ENCODE assay signal across 9 mouse cellular contexts in the genomic region with DNA sequence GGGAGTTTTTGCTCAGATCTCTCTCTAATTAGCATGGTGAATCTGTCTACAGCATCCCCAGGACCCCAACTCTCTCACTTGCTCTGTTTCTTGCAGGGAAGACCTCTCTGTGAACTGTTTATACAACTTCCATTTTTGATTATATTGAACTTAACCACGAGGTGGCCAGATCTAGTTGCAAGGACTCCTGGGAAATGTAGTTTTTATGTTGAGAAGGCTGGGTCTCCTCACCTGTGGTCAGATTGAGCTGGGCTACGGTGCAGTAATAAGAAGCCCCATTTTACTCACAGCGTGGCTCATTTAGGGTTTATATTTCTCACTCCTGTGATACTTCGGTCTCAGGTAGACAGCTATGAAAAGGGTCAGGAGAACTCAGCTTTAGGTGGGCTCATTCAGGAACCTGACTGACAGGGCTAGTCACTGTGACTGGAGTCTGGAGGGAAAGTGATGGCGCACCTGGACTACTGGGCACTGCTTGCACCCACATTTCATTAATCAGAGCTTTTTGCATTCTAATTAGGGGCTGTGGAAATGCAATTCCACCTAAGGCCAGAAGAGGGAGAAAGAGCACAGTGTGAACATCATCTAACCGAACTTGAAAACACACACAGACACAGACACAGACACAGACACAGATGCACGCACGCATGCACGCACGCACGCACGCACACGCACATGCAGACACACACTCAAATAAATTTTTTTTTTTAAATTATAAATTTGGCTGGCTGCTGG. TPM values are rescaled to one million over a fixed set of nuclear protein-coding genes. Genes with fewer than 3 reads are reported as not detected.
DNase-seq lines count a peak whose midpoint lies in the region; ATAC-seq and TF ChIP-seq lines count a peak whose summit lies in the region.
"Had no signal": no experiment of that assay in that cellular context is flagged by ENCODE, and none has a peak within 500 bp of the region (broad histone marks: within the 10 kb centered on the region; RNA-seq: fewer than 3 reads in every experiment).

No protein-coding gene starts in this region.

- H3K36me3 ChIP-seq in ES-Bruce4 (ENCODE audit: control insufficient read depth, insufficient read depth, low read length, poor library complexity, severe bottlenecking): no peaks in the 10 kb centered on the region
- H3K36me3 ChIP-seq in midbrain, embryonic 13.5 days: no peaks in the 10 kb centered on the region
- H3K36me3 ChIP-seq: limb, embryonic 13.5 days had no signal

- no peak overlapping the region for H3K9ac ChIP-seq in ES-Bruce4 (ENCODE audit: low read depth, poor library complexity, severe bottlenecking)
- H3K9ac ChIP-seq in midbrain, embryonic 13.5 days (replicated peaks): no peak overlapping the region
- H3K9ac ChIP-seq: limb, embryonic 13.5 days had no signal

- intact Hi-C loops in left cerebral cortex, postnatal 14 days (cut with DNase I): loop anchor here (10.0 kb wide), 1 partner anchor 79 kb away; a partner anchor contains a TSS

- H3K4me2 ChIP-seq in midbrain, embryonic 13.5 days (replicated peaks): no peak overlapping the region
- H3K4me2 ChIP-seq: limb, embryonic 13.5 days had no signal

- TF ChIP-seq EP300 in ES-Bruce4 (IDR thresholded peaks at IDR 0.05; ENCODE audit: insufficient read depth, low read depth, low read length): no peak

- no peaks in the 10 kb centered on the region for H3K27me3 ChIP-seq in ES-Bruce4 (ENCODE audit: control insufficient read depth, insufficient read depth, low read length, poor library complexity, severe bottlenecking)
- H3K27me3 ChIP-seq in midbrain, embryonic 13.5 days: no peaks in the 10 kb centered on the region
- H3K27me3 ChIP-seq: limb, embryonic 13.5 days had no signal

- WGBS in midbrain, embryonic 13.5 days: 52% methylated on average over 13 of the region's 13 CpGs

- ATAC-seq in frontal cortex, adult (ENCODE audit: low TSS enrichment): peak; percentile 73; the same call in 1 of the 2 replicates
- peak; percentile 46 for ATAC-seq in midbrain, embryonic 13.5 days

- H3K27ac ChIP-seq in ES-Bruce4 (ENCODE audit: insufficient read depth, low read length): no peak overlapping the region
- H3K27ac ChIP-seq in midbrain, embryonic 13.5 days: no peak overlapping the region
- H3K27ac ChIP-seq: limb, embryonic 13.5 days had no signal

- TF ChIP-seq POLR2A in ES-Bruce4 (IDR thresholded peaks at IDR 0.05; ENCODE audit: insufficient read depth, low read length): no peak

- TF ChIP-seq CTCF in ES-Bruce4 (IDR thresholded peaks at IDR 0.05; ENCODE audit: low read depth, low read length): peak; percentile 52

- no peaks in the 10 kb centered on the region for H3K9me3 ChIP-seq in ES-Bruce4 (replicated peaks; ENCODE audit: control insufficient read depth, insufficient read depth, low read length, poor library complexity, severe bottlenecking)
- no peaks in the 10 kb centered on the region for H3K9me3 ChIP-seq in midbrain, embryonic 13.5 days
- H3K9me3 ChIP-seq: limb, embryonic 13.5 days had no signal

- no peak overlapping the region for H3K4me3 ChIP-seq in ES-Bruce4 (ENCODE audit: low read depth, low read length)
- no peak overlapping the region for H3K4me3 ChIP-seq in midbrain, embryonic 13.5 days (replicated peaks)
- H3K4me3 ChIP-seq: limb, embryonic 13.5 days had no signal

- no peak for DNase-seq in frontal cortex, postnatal 10 days (ENCODE audit: low spot score in 2 of 2)
- peak; percentile 28 for DNase-seq in embryo, embryonic 9.5 days (ENCODE audit: extremely low spot score)
- peak; percentile 86 for DNase-seq in induced T-regulatory cell, adult 2 months (ENCODE audit: low read depth)
- DNase-seq in left cerebral cortex, postnatal 14 days (ENCODE audit: low spot score in 2 of 2): peak; percentile 68 to 72
- peak; percentile 64 for DNase-seq in thymus, postnatal 0 days (ENCODE audit: low spot score)

- peaks cover 3% of the 10 kb centered on the region for H3K4me1 ChIP-seq in ES-Bruce4 (ENCODE audit: control insufficient read depth, insufficient read depth, low read length)
- no peaks in the 10 kb centered on the region for H3K4me1 ChIP-seq in midbrain, embryonic 13.5 days (replicated peaks)
- H3K4me1 ChIP-seq: limb, embryonic 13.5 days had no signal

RNA-seq across cellular contexts. Expression of a gene that starts 11.7 kb away (rescaled TPM):
- not detected in 2 replicates for polyA plus RNA-seq in ES-Bruce4 (2011; ENCODE audit: insufficient read depth, insufficient read length, low read depth, missing spikeins)
- total RNA-seq in left cerebral cortex, postnatal 14 days (2021): not detected
- not detected in 2 replicates for polyA plus RNA-seq in midbrain, embryonic 13.5 days (2015; fragmentation: Nextera tagmentation; extraction: Ambion mirVana)
- polyA plus RNA-seq in thymus, postnatal 0 days (2015; fragmentation: Nextera tagmentation; extraction: Ambion mirVana): 0.10 and 0.14 TPM in 2 replicates

RNA-seq across cellular contexts. Expression of a gene that starts 15.0 kb away (rescaled TPM):
- polyA plus RNA-seq in ES-Bruce4 (2011; ENCODE audit: insufficient read depth, insufficient read length, low read depth, missing spikeins): not detected in 2 replicates
- total RNA-seq in left cerebral cortex, postnatal 14 days (2021): not detected
- 0.54 and 0.62 TPM in 2 replicates for polyA plus RNA-seq in midbrain, embryonic 13.5 days (2015; fragmentation: Nextera tagmentation; extraction: Ambion mirVana)
- 0.46 and 0.59 TPM in 2 replicates for polyA plus RNA-seq in thymus, postnatal 0 days (2015; fragmentation: Nextera tagmentation; extraction: Ambion mirVana)
- polyA plus RNA-seq: limb, embryonic 13.5 days had no signal

RNA-seq across cellular contexts. Expression of a gene that starts 24.3 kb away (rescaled TPM):
- 0.82 and 1.1 TPM in 2 replicates for polyA plus RNA-seq in ES-Bruce4 (2011; ENCODE audit: insufficient read depth, insufficient read length, low read depth, missing spikeins)
- 1 to 10 TPM; 3.0 to 4.1 TPM for total RNA-seq in left cerebral cortex, postnatal 14 days (2021)
- 5.7 and 6.6 TPM in 2 replicates for polyA plus RNA-seq in midbrain, embryonic 13.5 days (2015; fragmentation: Nextera tagmentation; extraction: Ambion mirVana)
- polyA plus RNA-seq in thymus, postnatal 0 days (2015; fragmentation: Nextera tagmentation; extraction: Ambion mirVana): not detected in 2 replicates
- polyA plus RNA-seq: limb, embryonic 13.5 days had no signal

RNA-seq across cellular contexts. Expression of a gene that starts 44.8 kb away (rescaled TPM):
- 63.5 and 68.1 TPM in 2 replicates for polyA plus RNA-seq in ES-Bruce4 (2011; ENCODE audit: insufficient read depth, insufficient read length, low read depth, missing spikeins)
- 10 to 100 TPM; 10.1 to 11.4 TPM for total RNA-seq in left cerebral cortex, postnatal 14 days (2021)
- 5.3 and 6.2 TPM in 2 replicates for polyA plus RNA-seq in midbrain, embryonic 13.5 days (2015; fragmentation: Nextera tagmentation; extraction: Ambion mirVana)
- polyA plus RNA-seq in thymus, postnatal 0 days (2015; fragmentation: Nextera tagmentation; extraction: Ambion mirVana): 33.7 and 52.4 TPM in 2 replicates

RNA-seq across cellular contexts. Expression of a gene that starts 53.5 kb away (rescaled TPM):
- polyA plus RNA-seq in ES-Bruce4 (2011; ENCODE audit: insufficient read depth, insufficient read length, low read depth, missing spikeins): 17.3 and 27.3 TPM in 2 replicates
- 1 to 10 TPM in 1 of 2 experiments, not detected in 1; 1.2 TPM for total RNA-seq in left cerebral cortex, postnatal 14 days (2021)
- polyA plus RNA-seq in midbrain, embryonic 13.5 days (2015; fragmentation: Nextera tagmentation; extraction: Ambion mirVana): 0.27 and 0.88 TPM in 2 replicates
- 9.5 and 13.1 TPM in 2 replicates for polyA plus RNA-seq in thymus, postnatal 0 days (2015; fragmentation: Nextera tagmentation; extraction: Ambion mirVana)

Comparison
In these comparisons a context has a peak if more than half of its experiments do, and no peak if none do; other contexts are left out.
1. DNase-seq: peak in embryo, embryonic 9.5 days (single experiment), induced T-regulatory cell, adult 2 months (single experiment), left cerebral cortex, postnatal 14 days (2 of 2) and thymus, postnatal 0 days (single experiment); none in frontal cortex, postnatal 10 days (0 of 2).